Mouse (Mus musculus): ENCODE data around the gene Gm7534. TPM values are rescaled to one million over a fixed set of nuclear protein-coding genes. Genes with fewer than 3 reads are reported as not detected.

Gene Gm7534
- total RNA-seq, 2 experiments from 2014 or later: not detected

GRCm38 (mm10) chr4:134238686-134239085 lies 35.9 kb upstream of the Gm7534 start:
- peak overlapping the region; percentile 79 for H3K4me3 ChIP-seq
- intact Hi-C loops (cut with DNase I): no loop called here
- H3K27ac ChIP-seq: peak overlapping the region; percentile 97
- no peak for DNase-seq
- TF ChIP-seq CTCF (IDR thresholded peaks at IDR 0.05): peak; percentile 16; the same call in 1 of the 2 replicates

GRCm38 (mm10) chr4:134238279-134238651 lies 35.5 kb upstream of the Gm7534 start, which contains the start of gene Cnksr1:
Gene Cnksr1, minus strand, starts transcription at chr4:134238399.
- Histone ChIP-seq H3K27ac (peak within 1 kb of the TSS; percentile 97), H3K4me3 (peak within 1 kb of the TSS; percentile 79)
- TF ChIP-seq CTCF (IDR thresholded peaks at IDR 0.05): no peak
- intact Hi-C loops (cut with DNase I): no loop called here
- DNase-seq: peak; percentile 92

- peak; percentile 69 for DNase-seq
- intact Hi-C loops (cut with DNase I): no loop called here
- Histone ChIP-seq H3K4me3 (peak overlapping the region; percentile 79), H3K27ac (peak overlapping the region; percentile 97)
- TF ChIP-seq CTCF (IDR thresholded peaks at IDR 0.05): no peak
Observed at GRCm38 (mm10) chr4:134237582-134238278, 34.9 kb upstream of the Gm7534 start.

GRCm38 (mm10) chr4:134234876-134235275 lies 32.1 kb upstream of the Gm7534 start:
- TF ChIP-seq CTCF (IDR thresholded peaks at IDR 0.05): no peak
- intact Hi-C loops (cut with DNase I): loop anchor here (5.0 kb wide), 1 partner anchor 43 kb away; no protein-coding TSS in a partner anchor
- Histone ChIP-seq H3K4me3 (no peak overlapping the region; the same call in 1 of the 2 replicates), H3K27ac (peak overlapping the region; percentile 97)
- DNase-seq: peak; percentile 87

- intact Hi-C loops (cut with DNase I): loop anchor here (5.0 kb wide), 1 partner anchor 38 kb away; no protein-coding TSS in a partner anchor
- Histone ChIP-seq H3K4me3 (no peak overlapping the region), H3K27ac (no peak overlapping the region)
- no peak for DNase-seq
- no peak for TF ChIP-seq CTCF (IDR thresholded peaks at IDR 0.05)
Observed at GRCm38 (mm10) chr4:134230431-134230830, 27.6 kb upstream of the Gm7534 start.

- TF ChIP-seq CTCF (IDR thresholded peaks at IDR 0.05): no peak
- intact Hi-C loops (cut with DNase I): no loop called here
- Histone ChIP-seq H3K27ac (no peak within 1 kb of the TSS), H3K4me3 (no peak within 1 kb of the TSS)
- DNase-seq: no peak
Observed at GRCm38 (mm10) chr4:134227194-134227593, 24.4 kb upstream of the Gm7534 start, which contains the start of gene Catsper4. Gene Catsper4, minus strand, starts transcription at chr4:134227383.

GRCm38 (mm10) chr4:134222793-134223600 lies 20.2 kb upstream of the Gm7534 start:
- intact Hi-C loops (cut with DNase I): no loop called here
- no peak for DNase-seq
- TF ChIP-seq CTCF (IDR thresholded peaks at IDR 0.05): no peak
- Histone ChIP-seq H3K27ac (no peak overlapping the region), H3K4me3 (no peak overlapping the region)

GRCm38 (mm10) chr4:134206488-134207053 lies 3.8 kb upstream of the Gm7534 start:
- Histone ChIP-seq H3K4me3 (no peak overlapping the region), H3K27ac (no peak overlapping the region)
- intact Hi-C loops (cut with DNase I): no loop called here
- no peak for TF ChIP-seq CTCF (IDR thresholded peaks at IDR 0.05)
- DNase-seq: no peak

- DNase-seq: no peak
- intact Hi-C loops (cut with DNase I): no loop called here
- no peak for TF ChIP-seq CTCF (IDR thresholded peaks at IDR 0.05)
- Histone ChIP-seq H3K4me3 (no peak overlapping the region), H3K27ac (no peak overlapping the region)
Observed at GRCm38 (mm10) chr4:134203340-134203896, 614 bp upstream of the Gm7534 start.

- intact Hi-C loops (cut with DNase I): no loop called here
- DNase-seq: no peak
- no peak for TF ChIP-seq CTCF (IDR thresholded peaks at IDR 0.05)
- H3K27ac ChIP-seq: no peak overlapping the region
- no peak overlapping the region for H3K4me3 ChIP-seq
Observed at GRCm38 (mm10) chr4:134199371-134199770, 3.4 kb downstream of the Gm7534 start.

GRCm38 (mm10) chr4:134186268-134186667 lies 16.5 kb downstream of the Gm7534 start:
- Histone ChIP-seq H3K4me3 (peak overlapping the region; percentile 88), H3K27ac (peak overlapping the region; percentile 94)
- intact Hi-C loops (cut with DNase I): loop anchor here (2.0 kb wide), 1 partner anchor 107 kb away; no protein-coding TSS in a partner anchor
- no peak for DNase-seq
- TF ChIP-seq CTCF (IDR thresholded peaks at IDR 0.05): no peak

- DNase-seq: no peak
- Histone ChIP-seq H3K4me3 (peak overlapping the region; percentile 88), H3K27ac (peak overlapping the region; percentile 94; the same call in 1 of the 2 replicates)
- intact Hi-C loops (cut with DNase I): no loop called here
- TF ChIP-seq CTCF (IDR thresholded peaks at IDR 0.05): no peak
Observed at GRCm38 (mm10) chr4:134185569-134185968, 17.2 kb downstream of the Gm7534 start.

All from gastrocnemius, adult 2 months (tissue).